Mouse (Mus musculus): ENCODE measurements around the gene Med6. TPM values are rescaled to one million over a fixed set of nuclear protein-coding genes. Genes with fewer than 3 reads are reported as not detected.
"Not testable (repeated sequence)": the region's sequence is repeated elsewhere in the genome, so short reads cannot be mapped to it uniquely, and the experiment has no call there.

Gene Med6
- polyA plus RNA-seq, 1 experiment from 2014 or later = 58.6 TPM

GRCm38 (mm10) chr12:81533029-81533419 is 61.8 kb downstream of the Med6 start:
- ATAC-seq = no peak; the same call in 1 of the 2 replicates
- Histone ChIP-seq H3K27me3 (no peaks in the 10 kb centered on the region), H3K4me1 (replicated peaks) (peaks cover 20% of the 10 kb centered on the region), H3K36me3 (no peaks in the 10 kb centered on the region), H3K9me3 (no peaks in the 10 kb centered on the region), H3K4me2 (replicated peaks) (peak overlapping the region; percentile 67), H3K4me3 (replicated peaks) (peak overlapping the region; percentile 68), H3K9ac (replicated peaks) (peak overlapping the region; percentile 83), H3K27ac (peak overlapping the region; percentile 77)
- WGBS = 43% methylated on average over 4 of the region's 4 CpGs

- Histone ChIP-seq H3K4me2 (replicated peaks) (peak within 1 kb of the TSS; percentile 67), H3K9me3 (no peaks in the 10 kb centered on the region), H3K9ac (replicated peaks) (peak within 1 kb of the TSS; percentile 83), H3K27ac (peak within 1 kb of the TSS; percentile 77), H3K27me3 (no peaks in the 10 kb centered on the region), H3K4me3 (replicated peaks) (peak within 1 kb of the TSS; percentile 68), H3K4me1 (replicated peaks) (peaks cover 20% of the 10 kb centered on the region), H3K36me3 (no peaks in the 10 kb centered on the region)
- peak; percentile 97 for ATAC-seq
- WGBS = 0% methylated on average over 46 of the region's 46 CpGs
These were observed 62.3 kb downstream of the Med6 start, which contains the start of the genes Gm20498 and Synj2bp for GRCm38 (mm10) chr12:81532316-81533028. Gene Gm20498 (minus strand): TSS chr12:81532905. Gene Synj2bp (minus strand): TSS chr12:81532911.

- not testable (repeated sequence) for ATAC-seq; H3K4me2 ChIP-seq (replicated peaks); H3K9ac ChIP-seq (replicated peaks); H3K27me3 ChIP-seq; H3K4me3 ChIP-seq (replicated peaks); H3K27ac ChIP-seq; H3K36me3 ChIP-seq; H3K9me3 ChIP-seq
- peaks cover 20% of the 10 kb centered on the region for H3K4me1 ChIP-seq (replicated peaks)
- WGBS = 68% methylated on average over 8 of the region's 8 CpGs
These were observed 64.2 kb downstream of the Med6 start for GRCm38 (mm10) chr12:81530587-81530986.

Other genes starting within 250 kb of the Med6 start
- gene Gm4787, start 215.5 kb downstream of the Med6 start, polyA plus RNA-seq (2015; fragmentation: Nextera tagmentation; extraction: Ambion mirVana) = 0.13 and 0.27 TPM in 2 replicates
- 0.45 and 0.62 TPM in 2 replicates for gene Adam4, start 173.1 kb downstream of the Med6 start, polyA plus RNA-seq (2015; fragmentation: Nextera tagmentation; extraction: Ambion mirVana)
- gene Cox16, start 109.9 kb downstream of the Med6 start, polyA plus RNA-seq (2015; fragmentation: Nextera tagmentation; extraction: Ambion mirVana) = 140 and 148 TPM in 2 replicates
- 32.5 and 34.0 TPM in 2 replicates for gene Gm20498, start 62.1 kb downstream of the Med6 start, polyA plus RNA-seq (2015; fragmentation: Nextera tagmentation; extraction: Ambion mirVana)
- 38.3 and 41.1 TPM in 2 replicates for gene Synj2bp, start 62.1 kb downstream of the Med6 start, polyA plus RNA-seq (2015; fragmentation: Nextera tagmentation; extraction: Ambion mirVana)
- 0.70 and 0.89 TPM in 2 replicates for gene Adam21, start 26.5 kb downstream of the Med6 start, polyA plus RNA-seq (2015; fragmentation: Nextera tagmentation; extraction: Ambion mirVana)
- 6.5 and 6.9 TPM in 2 replicates for gene Ttc9, start 36.2 kb upstream of the Med6 start, polyA plus RNA-seq (2015; fragmentation: Nextera tagmentation; extraction: Ambion mirVana)
- gene Map3k9, start 186.2 kb upstream of the Med6 start, polyA plus RNA-seq (2015; fragmentation: Nextera tagmentation; extraction: Ambion mirVana) = 7.2 and 9.3 TPM in 2 replicates

All from midbrain, embryonic 13.5 days (tissue).